Mouse (Mus musculus) thymus, adult 2 months (tissue): ENCODE measurements around the gene Aifm3. TPM values are rescaled to one million over a fixed set of nuclear protein-coding genes. Genes with fewer than 3 reads are reported as not detected.
A peak's percentile ranks its signal among the peaks of the same experiment; 100 is the strongest.
"Not testable (repeated sequence)": the region's sequence is repeated elsewhere in the genome, so short reads cannot be mapped to it uniquely, and the experiment has no call there.

Experiments
- DNase-seq: peaks from one replicate; pipeline ENCODE4 v3.0.0; 2021
- H3K27ac ChIP-seq: fragments of 200-500 bp; 2 replicates; pipeline ENCODE4 v1.5.1; 2012; ENCODE audit warnings: low read length, control low read depth; ENCODE audit not compliant: control insufficient read depth, insufficient read depth
- H3K27me3 ChIP-seq: fragments of 200-500 bp; 2 replicates; pipeline ENCODE4 v1.6.1; 2012; ENCODE audit warnings: mild to moderate bottlenecking, low read length, moderate library complexity, mixed read lengths; ENCODE audit not compliant: control insufficient read depth, insufficient read depth
- H3K36me3 ChIP-seq: fragments of 200-500 bp; 2 replicates; pipeline ENCODE4 v1.6.1; 2012; ENCODE audit warnings: mild to moderate bottlenecking, low read length, moderate library complexity; ENCODE audit not compliant: control insufficient read depth, insufficient read depth
- H3K4me1 ChIP-seq: fragments of 200-500 bp; replicated peaks from 2 replicates; pipeline ENCODE4 v1.6.1; 2012; ENCODE audit warnings: low read length; ENCODE audit not compliant: control insufficient read depth, insufficient read depth
- H3K4me3 ChIP-seq: fragments of 200-500 bp; 2 replicates; pipeline ENCODE4 v1.5.1; 2012; ENCODE audit warnings: mild to moderate bottlenecking, low read length, control low read depth, moderate library complexity; ENCODE audit not compliant: control insufficient read depth, insufficient read depth
- CTCF ChIP-seq: fragments of 200-500 bp; IDR thresholded peaks from 2 replicates; pipeline ENCODE4 v1.5.1; 2012; ENCODE audit warnings: mild to moderate bottlenecking, control low read depth, low read length, moderate library complexity, borderline replicate concordance; ENCODE audit not compliant: control insufficient read depth, poor library complexity, insufficient read depth; ENCODE audit errors: extremely low read depth
- POLR2A ChIP-seq: fragments of 200-500 bp; IDR thresholded peaks from 2 replicates; pipeline ENCODE4 v1.6.1; 2012; ENCODE audit warnings: mild to moderate bottlenecking, low read length, control low read depth, moderate library complexity; ENCODE audit not compliant: control insufficient read depth, poor library complexity, insufficient read depth; ENCODE audit errors: extremely low read depth
- WGBS: fragments of 180-500 bp; shearing (Covaris S2); methylation state at CpG from one replicate; pipeline ENCODE4 v1.1.7; 2018; 5-methylcytosine and 5-hydroxymethylcytosine counted together
- polyA plus RNA-seq: library from polyadenylated mRNA; depleted of rRNA; stranded (reverse); fragments of >200 nt; gene quantifications from 2 replicates; pipeline ENCODE4 v1.2.3, GENCODE M21; 2012

Gene Aifm3
- polyA plus RNA-seq, 1 experiment, result 0.93 TPM

DNA sequence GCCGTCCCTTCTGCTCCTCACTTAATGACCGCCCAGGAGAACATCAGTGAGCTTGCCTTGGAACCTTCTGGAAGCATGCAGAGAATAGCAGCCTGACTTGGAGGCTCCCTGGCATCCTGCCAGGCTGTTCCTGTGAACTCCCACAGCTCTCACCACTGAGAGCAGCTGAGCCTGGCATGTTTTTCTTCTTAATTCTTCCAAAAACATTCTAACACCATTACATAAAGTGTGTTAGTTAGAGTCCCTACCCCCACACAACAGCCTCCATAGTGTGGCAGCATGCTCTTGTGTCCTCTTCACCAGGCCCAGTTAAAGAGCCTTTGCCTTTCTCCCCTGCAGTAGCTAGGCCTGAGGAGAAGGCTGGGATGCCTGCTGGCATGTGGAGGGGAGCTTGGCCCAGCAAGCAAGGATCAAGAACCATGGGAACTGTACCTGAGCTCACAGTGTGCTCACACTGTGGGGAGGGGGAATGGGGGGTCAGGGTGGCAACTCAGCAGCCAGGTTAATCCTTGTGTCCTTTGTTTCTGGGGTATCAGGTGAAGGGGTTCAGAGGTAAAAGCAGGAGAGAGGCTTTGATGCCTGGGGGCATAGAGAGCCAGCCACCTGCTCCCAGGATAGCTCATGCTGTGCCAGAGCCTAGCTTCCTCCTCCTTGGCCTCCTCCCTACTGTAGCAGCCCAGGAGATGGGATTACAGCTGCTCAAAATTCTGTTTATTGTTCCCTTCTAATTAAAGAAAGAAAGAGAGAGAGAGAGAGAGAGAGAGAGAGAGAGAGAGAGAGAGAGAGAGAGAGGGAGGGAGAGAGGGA, 7.3 kb downstream of the Aifm3 start:
- 93% methylated on average over 2 of the region's 2 CpGs for WGBS
- Histone ChIP-seq H3K4me3 (no peak overlapping the region), H3K4me1 (no peaks in the 10 kb centered on the region), H3K36me3 (no peaks in the 10 kb centered on the region), H3K27ac (no peak overlapping the region), H3K27me3 (no peaks in the 10 kb centered on the region)
- DNase-seq, result no peak
- TF ChIP-seq CTCF, result no peak
- TF ChIP-seq POLR2A, result no peak

DNA sequence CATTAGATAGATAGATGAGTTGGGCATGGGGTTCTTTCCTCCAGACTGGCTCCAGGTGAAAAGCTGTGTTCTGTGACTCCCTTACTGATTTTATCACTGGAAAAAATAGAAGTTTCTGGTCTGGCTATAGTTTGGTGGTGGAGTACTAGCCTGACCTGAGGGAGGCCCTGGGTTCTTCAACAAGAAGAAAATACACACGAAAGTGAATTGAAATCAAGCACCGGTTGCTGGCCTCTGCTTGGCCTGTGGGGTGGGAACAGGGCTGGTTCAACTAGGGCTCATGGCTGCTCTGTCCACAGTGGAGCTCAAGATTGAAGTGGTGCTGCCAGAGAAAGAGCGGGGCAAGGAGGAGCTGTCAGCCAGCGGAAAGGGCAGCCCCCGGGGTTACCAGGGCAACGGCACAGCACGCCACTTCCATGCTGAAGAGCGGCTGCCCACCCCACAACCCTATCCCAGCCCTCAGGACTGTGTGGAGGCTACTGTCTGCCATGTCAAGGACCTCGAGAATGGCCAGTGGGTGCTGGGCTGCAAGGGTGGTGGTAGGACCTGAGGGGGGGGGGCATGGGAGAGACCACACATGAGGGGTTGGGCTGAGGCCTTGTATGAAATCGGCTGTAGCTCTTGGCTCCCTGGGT, 10.0 kb downstream of the Aifm3 start:
- DNase-seq, result no peak
- H3K27ac ChIP-seq, result no peak overlapping the region
- no peaks in the 10 kb centered on the region for H3K4me1 ChIP-seq
- no peaks in the 10 kb centered on the region for H3K27me3 ChIP-seq
- H3K36me3 ChIP-seq, result no peaks in the 10 kb centered on the region
- no peak for TF ChIP-seq CTCF
- no peak for TF ChIP-seq POLR2A
- WGBS, result 81% methylated on average over 10 of the region's 10 CpGs
- H3K4me3 ChIP-seq, result no peak overlapping the region

DNA sequence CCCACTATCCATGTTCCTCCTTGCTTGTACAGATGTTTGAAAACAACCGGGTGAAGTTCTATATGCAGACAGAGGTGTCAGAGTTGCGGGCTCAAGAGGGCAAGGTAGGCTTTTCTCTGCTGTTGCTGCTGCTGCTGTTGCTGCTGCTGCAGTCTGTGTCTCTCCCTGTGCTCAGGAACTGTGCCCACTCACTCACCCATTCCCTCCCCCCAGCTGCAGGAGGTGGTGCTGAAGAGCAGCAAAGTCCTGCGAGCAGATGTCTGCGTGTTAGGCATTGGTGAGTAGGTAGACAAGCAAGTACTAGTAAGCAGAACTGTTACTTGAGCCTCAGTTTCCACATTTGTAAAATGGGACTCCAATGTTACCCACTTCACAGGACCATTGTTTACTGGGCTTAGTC, 13.3 kb downstream of the Aifm3 start:
- WGBS, result 76% methylated on average over 4 of the region's 4 CpGs
- no peak overlapping the region for H3K27ac ChIP-seq
- H3K4me3 ChIP-seq, result no peak overlapping the region
- no peaks in the 10 kb centered on the region for H3K27me3 ChIP-seq
- DNase-seq, result no peak
- no peak for TF ChIP-seq CTCF
- H3K36me3 ChIP-seq, result no peaks in the 10 kb centered on the region
- H3K4me1 ChIP-seq, result no peaks in the 10 kb centered on the region

- TF ChIP-seq POLR2A (no peak), CTCF (no peak)
- no peaks in the 10 kb centered on the region for H3K27me3 ChIP-seq
- H3K27ac ChIP-seq, result no peak overlapping the region
- peaks cover 1% of the 10 kb centered on the region; the same call in 1 of the 2 replicates for H3K36me3 ChIP-seq
- peaks cover 7% of the 10 kb centered on the region for H3K4me1 ChIP-seq
- no peak overlapping the region for H3K4me3 ChIP-seq
- 90% methylated on average over 5 of the region's 5 CpGs for WGBS
- DNase-seq, result no peak
These were observed 17.7 kb downstream of the Aifm3 start for GRCm38 (mm10) chr16:17507018-17507552.

GRCm38 (mm10) chr16:17508031-17508430, 18.6 kb downstream of the Aifm3 start:
- WGBS, result 10% methylated on average over 3 of the region's 3 CpGs
- not testable (repeated sequence) for H3K4me1 ChIP-seq, DNase-seq, H3K27ac ChIP-seq, H3K27me3 ChIP-seq
- Histone ChIP-seq H3K36me3 (peaks cover 10% of the 10 kb centered on the region; the same call in 1 of the 2 replicates), H3K4me3 (peak overlapping the region; percentile 78)

GRCm38 (mm10) chr16:17508546-17509239, 19.3 kb downstream of the Aifm3 start, which contains the start of gene Lztr1:
Gene Lztr1, plus strand, starts transcription at chr16:17508688.
- no peak for TF ChIP-seq CTCF
- peak; percentile 55; the same call in 1 of the 2 replicates for TF ChIP-seq POLR2A

More at GRCm38 (mm10) chr16:17508546-17509239, 19.3 kb downstream of the Aifm3 start, which contains the start of gene Lztr1:
- H3K4me3 ChIP-seq, result peak within 1 kb of the TSS; percentile 78
- peaks cover 7% of the 10 kb centered on the region for H3K4me1 ChIP-seq
- WGBS, result under 1% methylated on average over 50 of the region's 50 CpGs
- H3K27me3 ChIP-seq, result no peaks in the 10 kb centered on the region
- peak; percentile 86 for DNase-seq
- peak within 1 kb of the TSS; percentile 28; the same call in 1 of the 2 replicates for H3K27ac ChIP-seq
- H3K36me3 ChIP-seq, result peaks cover 14% of the 10 kb centered on the region
